Mouse (Mus musculus): ENCODE data around the gene Dcun1d4.
"Not testable (repeated sequence)": the region's sequence is repeated elsewhere in the genome, so short reads cannot be mapped to it uniquely, and the experiment has no call there.

The Dcun1d4 gene

GRCm38 (mm10) chr5:73480700-73481099, at the start of gene Dcun1d4:
Gene Dcun1d4, plus strand, starts transcription at chr5:73481000.
- no peak for DNase-seq (ENCODE audit: low read depth)

- peak; percentile 59 for DNase-seq (ENCODE audit: low read depth)
Observed at GRCm38 (mm10) chr5:73431581-73431980, 49.2 kb upstream of the Dcun1d4 start.

GRCm38 (mm10) chr5:73432805-73433204, 48.0 kb upstream of the Dcun1d4 start:
- DNase-seq (ENCODE audit: low read depth): no peak

GRCm38 (mm10) chr5:73434764-73435163, 46.0 kb upstream of the Dcun1d4 start:
- DNase-seq (ENCODE audit: low read depth): no peak

GRCm38 (mm10) chr5:73442176-73442575, 38.6 kb upstream of the Dcun1d4 start:
- DNase-seq (ENCODE audit: low read depth): no peak

- no peak for DNase-seq (ENCODE audit: low read depth)
Observed at GRCm38 (mm10) chr5:73450276-73450675, 30.5 kb upstream of the Dcun1d4 start.

- DNase-seq (ENCODE audit: low read depth): no peak
Observed at GRCm38 (mm10) chr5:73454502-73455306, 26.1 kb upstream of the Dcun1d4 start.

- DNase-seq (ENCODE audit: low read depth): no peak
Observed at GRCm38 (mm10) chr5:73455307-73455687, 25.5 kb upstream of the Dcun1d4 start.

- no peak for DNase-seq (ENCODE audit: low read depth)
Observed at GRCm38 (mm10) chr5:73468462-73469433, 12.1 kb upstream of the Dcun1d4 start.

GRCm38 (mm10) chr5:73474412-73475405, 6.1 kb upstream of the Dcun1d4 start:
- DNase-seq (ENCODE audit: low read depth): peak; percentile 61

- no peak for DNase-seq (ENCODE audit: low read depth)
Observed at GRCm38 (mm10) chr5:73481401-73481800, 601 bp downstream of the Dcun1d4 start.

GRCm38 (mm10) chr5:73482381-73482780, 1.6 kb downstream of the Dcun1d4 start:
- DNase-seq (ENCODE audit: low read depth): not testable (repeated sequence)

GRCm38 (mm10) chr5:73484016-73484615, 3.3 kb downstream of the Dcun1d4 start:
- DNase-seq (ENCODE audit: low read depth): no peak

GRCm38 (mm10) chr5:73486451-73486850, 5.7 kb downstream of the Dcun1d4 start:
- no peak for DNase-seq (ENCODE audit: low read depth)

GRCm38 (mm10) chr5:73489915-73490314, 9.1 kb downstream of the Dcun1d4 start:
- DNase-seq (ENCODE audit: low read depth): no peak

GRCm38 (mm10) chr5:73490596-73491073, 9.8 kb downstream of the Dcun1d4 start:
- DNase-seq (ENCODE audit: low read depth): peak; percentile 98

- no peak for DNase-seq (ENCODE audit: low read depth)
Observed at GRCm38 (mm10) chr5:73491074-73491836, 10.5 kb downstream of the Dcun1d4 start.

GRCm38 (mm10) chr5:73491837-73492720, 11.3 kb downstream of the Dcun1d4 start:
- DNase-seq (ENCODE audit: low read depth): peak; percentile 90

GRCm38 (mm10) chr5:73497401-73497800, 16.6 kb downstream of the Dcun1d4 start:
- no peak for DNase-seq (ENCODE audit: low read depth)

Data from 416B (cell line).